Mouse (Mus musculus): ENCODE measurements around the gene Idh3b. TPM values are rescaled to one million over a fixed set of nuclear protein-coding genes. Genes with fewer than 3 reads are reported as not detected.

The Idh3b gene
- 186 and 227 TPM in 2 replicates for polyA plus RNA-seq (2012; rRNA removed)

DNA sequence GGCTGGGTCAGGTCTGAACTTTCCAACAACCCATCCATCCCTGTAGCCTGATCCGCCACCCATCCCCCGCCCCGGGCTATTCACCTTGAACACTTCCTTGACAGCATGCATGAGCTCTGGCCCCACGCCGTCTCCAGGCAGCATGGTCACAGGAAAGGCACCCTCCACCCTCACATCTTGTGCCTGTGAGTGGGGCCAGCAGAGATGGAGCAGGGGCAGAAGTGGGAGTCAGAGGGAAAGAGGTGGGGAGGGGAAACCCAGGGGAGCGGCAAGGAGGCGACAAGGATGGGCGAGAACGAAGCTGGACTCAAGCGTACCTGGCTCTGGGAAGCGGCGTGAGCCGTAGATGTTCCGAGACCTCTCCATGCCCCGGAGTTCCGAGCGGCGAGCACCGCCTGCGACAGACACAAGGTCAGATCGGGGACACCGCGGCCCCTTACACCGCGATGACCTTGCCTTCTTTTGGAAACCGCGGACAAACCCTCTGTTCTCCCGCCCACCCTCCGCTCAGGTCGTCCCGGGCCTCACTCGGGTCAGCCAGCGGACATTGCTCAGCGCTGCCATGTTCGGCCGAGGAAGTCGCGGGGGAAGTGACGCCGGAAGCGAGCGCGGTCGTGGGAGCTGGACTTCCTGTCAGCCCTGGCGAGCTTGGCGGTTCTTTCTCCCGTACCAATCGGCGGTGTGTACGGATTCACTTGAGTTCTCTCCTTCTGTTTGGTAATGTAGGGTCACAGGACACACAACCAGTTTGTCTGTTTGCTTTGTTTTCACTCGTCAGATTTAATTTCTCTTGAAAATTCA lies at the start of gene Idh3b:
Idh3b (minus strand) TSS at position 694 of the 801 bp plus-strand sequence.
- no peak for DNase-seq (ENCODE audit: low read depth)

DNA sequence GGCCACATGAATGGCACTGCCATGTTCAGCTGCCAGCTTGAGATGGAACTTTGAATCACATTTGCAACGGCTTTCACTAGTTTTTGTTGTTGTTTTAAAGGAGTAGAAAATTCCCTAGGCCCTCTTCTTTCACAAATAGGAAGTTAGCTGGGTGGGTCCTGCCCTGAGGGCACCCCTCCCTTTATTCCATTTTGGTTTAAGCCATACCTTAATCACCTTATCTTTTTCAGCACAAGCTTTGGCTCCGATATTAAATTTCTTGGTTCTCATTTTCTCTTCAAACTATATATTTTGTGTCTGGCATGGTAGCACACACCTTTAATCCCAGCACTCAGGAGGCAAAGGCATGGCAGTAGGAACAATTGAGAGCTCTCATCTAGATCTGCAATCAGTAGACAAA lies 45.2 kb upstream of the Idh3b start:
- DNase-seq (ENCODE audit: low read depth) = no peak

DNA sequence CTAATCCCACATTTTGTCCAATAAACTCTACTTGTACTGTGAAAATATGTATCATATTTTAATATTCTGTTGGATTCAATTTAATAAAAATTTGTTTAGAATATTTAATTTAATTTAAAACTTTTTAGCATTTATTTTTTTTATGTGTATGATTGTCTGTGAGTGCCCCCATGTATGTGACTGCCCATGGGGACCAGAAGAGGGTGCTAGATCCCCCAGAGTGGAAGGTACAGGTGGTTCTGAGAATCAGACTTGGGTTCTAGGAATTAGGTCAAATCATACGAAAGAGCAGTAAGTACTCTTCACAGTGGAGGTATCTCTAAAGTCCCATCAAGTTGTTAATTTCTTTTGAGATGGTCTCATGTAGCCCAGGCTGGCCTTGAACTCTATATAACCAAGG lies 42.7 kb upstream of the Idh3b start:
- no peak for DNase-seq (ENCODE audit: low read depth)

DNA sequence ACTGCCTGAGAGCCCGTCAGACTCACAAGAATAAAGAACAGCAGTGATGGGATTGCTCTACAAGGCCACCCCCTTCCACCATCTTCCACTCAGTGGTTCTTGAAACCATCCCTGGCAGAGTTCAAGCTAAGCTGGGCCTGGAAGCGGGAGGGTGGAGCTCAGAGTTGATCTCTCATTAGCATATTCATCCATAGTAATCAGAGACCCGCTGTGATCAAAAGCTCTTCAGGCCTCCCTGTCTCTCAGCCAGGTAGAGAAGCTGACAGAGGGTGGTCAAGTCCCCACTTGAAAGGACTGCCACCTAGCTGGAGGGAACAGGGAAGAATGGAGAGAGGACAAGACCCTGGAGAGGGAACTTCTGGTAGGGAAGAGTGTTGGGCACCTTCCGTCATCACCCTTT lies 18.7 kb upstream of the Idh3b start:
- DNase-seq (ENCODE audit: low read depth) = no peak

DNA sequence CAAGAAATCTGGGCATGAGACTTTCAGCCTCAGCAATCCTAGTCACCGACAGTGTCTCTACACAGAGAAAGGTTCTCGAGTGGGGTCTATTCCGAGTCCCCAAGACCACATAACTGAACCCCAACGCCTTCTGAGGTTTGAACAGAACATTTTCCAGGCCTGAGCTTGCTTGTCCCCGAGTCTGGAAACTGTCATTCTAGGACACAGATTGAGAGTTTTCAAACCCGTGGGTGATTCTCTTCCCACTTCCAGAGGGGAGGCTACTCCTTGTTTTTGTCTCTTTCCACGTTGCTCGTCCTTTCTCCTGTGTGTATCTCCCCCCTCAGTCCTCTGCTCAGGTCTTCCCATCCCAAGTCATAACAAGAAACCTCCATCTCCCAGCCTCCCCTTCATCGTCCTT lies 13.2 kb upstream of the Idh3b start:
- no peak for DNase-seq (ENCODE audit: low read depth)

DNA sequence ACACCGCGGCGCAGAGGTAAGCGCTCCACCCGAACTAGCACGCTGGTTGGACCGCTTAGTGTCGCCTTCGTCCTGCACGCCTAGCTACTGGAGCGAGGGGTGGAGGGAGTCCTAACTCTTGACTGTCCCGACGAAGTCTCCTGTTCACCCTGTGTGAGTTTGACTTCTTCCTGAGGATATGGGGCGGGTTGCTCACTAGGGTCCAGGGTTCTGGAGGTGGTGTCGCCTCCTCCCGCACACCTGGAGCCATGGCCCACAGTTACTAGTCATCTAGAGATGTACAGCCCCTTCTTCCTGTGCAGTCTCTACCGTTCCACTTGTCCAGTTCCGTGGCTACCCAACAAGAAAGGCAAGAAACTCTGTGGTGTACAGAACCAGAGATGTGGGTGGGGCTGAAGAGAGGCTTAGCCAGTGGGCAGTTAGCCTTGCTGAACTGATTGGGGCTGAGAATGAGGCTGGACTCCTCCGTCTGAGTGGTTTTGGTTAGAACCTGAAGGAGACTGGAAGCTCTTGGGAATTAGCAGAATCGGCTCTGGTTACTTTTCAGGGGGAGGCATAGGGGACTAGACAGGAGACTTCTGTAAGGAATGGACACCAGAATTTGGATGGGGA lies 11.9 kb upstream of the Idh3b start:
- no peak for DNase-seq (ENCODE audit: low read depth)

DNA sequence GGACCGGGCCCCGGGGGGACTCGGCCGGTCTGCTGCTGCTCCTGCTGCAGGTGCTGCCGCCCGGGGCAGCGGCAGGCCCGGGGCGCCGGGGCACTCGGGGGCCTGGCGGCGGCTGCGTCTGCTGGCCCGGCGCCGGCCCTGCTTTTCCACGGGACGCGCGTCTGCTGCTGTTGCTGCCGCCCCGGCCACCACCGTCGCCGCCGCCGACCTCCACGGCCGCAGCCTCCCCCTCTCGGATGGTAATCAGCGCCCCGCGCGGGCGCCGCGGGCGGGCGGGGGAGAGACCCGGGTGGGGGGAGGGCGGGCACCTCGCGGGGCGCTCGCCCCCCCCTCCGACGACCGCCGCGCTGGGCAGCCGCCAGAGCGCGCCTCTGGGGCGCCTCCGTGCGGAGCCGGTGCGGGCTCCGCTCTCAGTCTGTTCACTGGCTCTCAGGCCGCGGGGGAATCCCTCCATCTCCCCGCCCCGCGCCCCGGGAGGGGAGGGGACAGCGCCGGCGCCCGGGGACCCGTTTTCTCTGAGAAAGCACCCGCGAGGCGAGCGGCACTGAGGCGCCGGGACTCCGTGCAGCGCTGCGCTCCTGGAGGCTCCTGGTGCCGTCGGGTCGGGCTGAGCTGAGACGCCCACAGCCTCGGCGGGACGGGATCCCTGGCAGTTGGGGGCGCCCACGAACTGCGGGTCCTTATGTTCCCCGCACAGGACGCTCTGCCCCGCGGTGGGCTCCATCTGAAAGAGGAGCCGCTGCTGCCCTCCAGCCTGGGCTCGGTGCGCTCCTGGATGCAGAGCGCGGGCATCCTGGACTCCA lies 11.2 kb upstream of the Idh3b start:
- DNase-seq (ENCODE audit: low read depth) = no peak

DNA sequence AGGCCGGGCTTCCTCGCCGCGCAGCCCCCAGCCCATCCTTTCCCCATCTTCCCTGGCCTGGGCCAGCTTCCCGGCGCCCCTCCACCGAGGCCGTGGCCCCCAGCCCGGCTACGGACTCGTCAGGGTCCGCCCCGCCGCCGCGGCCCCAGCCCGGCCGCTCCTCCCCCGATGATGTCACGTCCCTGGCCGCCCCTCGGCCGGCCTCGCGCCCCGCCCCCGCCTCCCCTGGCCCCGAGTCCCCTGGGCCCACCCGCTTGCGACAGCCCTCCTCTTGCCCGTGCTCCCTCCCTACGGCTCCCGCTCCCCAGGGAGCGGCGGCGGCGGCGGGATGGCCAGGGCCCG lies 10.6 kb upstream of the Idh3b start, which contains the start of gene Ebf4:
Ebf4 (plus strand) TSS at position 234 of the 342 bp plus-strand sequence.
- no peak for DNase-seq (ENCODE audit: low read depth)

DNA sequence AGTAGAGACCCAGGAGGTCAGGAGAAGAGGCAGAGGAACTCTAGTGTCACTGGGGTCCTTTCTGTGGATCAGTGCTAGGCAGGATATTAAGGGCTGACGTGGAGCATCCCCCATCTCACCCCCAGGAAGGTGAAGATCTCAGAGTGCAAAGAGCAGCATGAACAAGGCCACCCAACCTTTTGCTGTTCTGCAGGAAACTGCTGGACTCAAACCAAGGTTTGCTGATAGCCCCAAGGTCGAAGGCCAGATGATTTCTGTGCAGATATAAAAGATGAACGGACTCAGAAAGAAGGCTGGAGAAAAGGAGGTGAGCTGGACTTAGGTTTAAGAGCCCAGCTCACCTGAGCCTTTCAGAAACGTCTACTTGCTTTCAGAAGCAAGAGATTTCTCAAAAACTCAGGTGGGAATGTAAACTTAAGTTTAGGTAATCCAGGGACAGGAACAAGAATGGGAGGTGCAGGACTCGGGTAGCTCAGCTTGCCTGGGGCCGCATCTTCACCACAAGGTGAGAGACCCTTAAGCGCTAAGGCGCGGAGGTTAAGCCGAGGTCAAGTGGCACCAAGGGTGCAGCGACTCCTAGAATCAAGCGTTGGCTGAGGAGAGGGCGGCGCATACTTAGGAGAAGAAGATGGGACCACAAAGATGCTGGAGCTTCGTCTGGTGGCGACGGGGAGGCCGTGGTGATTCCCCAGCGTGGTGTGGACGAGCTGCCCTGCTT lies 10.0 kb upstream of the Idh3b start:
- DNase-seq (ENCODE audit: low read depth) = no peak

DNA sequence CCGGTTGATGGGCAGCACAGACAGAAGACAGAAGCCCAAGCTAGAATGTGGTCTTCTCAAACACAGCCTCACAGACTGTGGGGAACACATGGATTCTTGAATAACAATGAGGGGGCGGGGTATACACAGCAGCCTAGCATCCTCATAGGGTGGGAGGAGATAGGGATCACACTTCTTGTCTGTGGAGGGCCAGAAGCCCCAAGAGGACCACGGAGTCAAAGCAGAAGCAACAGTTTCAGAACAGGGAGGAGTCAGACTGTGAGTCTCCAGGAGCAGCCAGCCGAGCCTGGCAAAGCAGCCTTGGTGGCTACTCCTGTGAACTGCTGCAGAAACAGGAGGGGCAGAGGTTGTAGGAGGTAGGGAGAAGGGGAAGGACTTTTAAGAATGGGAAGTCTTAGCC lies 9.1 kb upstream of the Idh3b start:
- DNase-seq (ENCODE audit: low read depth) = no peak

DNA sequence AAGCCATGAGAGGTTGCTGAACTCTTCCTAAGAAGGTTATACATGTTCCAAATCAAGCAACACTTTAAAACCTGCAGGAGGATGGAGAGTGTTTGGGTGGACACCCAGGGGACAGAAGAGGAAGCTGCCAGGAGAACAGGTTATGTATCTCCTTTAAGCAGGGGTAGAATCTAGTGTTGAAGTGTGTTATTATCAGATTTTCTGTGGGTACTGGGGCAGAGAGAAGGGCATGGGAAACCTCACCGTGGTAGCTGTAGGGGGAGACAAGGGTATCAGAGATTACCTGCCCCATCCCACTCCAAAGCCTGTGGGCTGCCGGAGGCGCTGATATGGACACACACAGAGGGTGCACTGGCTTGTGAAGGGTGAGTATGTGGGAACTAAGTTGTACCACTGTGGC lies 8.7 kb upstream of the Idh3b start:
- no peak for DNase-seq (ENCODE audit: low read depth)

DNA sequence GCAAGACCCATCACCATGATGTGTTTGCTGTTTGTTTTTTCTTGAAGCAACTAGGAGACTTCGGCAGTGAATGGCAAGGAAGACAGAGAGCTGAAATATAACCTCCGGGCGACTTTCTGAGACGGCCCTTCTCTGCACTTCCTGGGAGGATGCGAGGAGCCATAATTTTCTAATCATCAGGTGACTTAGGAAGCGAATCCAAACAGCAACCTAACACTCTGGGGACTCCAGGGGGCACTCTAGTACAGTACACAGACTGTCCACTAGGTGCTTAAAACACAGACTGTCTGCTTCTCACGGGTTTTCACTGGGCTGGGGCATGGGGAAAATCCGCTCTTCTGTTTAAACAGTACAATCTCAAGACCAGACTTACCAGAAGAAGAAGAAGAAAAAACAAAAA lies 7.1 kb upstream of the Idh3b start:
- no peak for DNase-seq (ENCODE audit: low read depth)

DNA sequence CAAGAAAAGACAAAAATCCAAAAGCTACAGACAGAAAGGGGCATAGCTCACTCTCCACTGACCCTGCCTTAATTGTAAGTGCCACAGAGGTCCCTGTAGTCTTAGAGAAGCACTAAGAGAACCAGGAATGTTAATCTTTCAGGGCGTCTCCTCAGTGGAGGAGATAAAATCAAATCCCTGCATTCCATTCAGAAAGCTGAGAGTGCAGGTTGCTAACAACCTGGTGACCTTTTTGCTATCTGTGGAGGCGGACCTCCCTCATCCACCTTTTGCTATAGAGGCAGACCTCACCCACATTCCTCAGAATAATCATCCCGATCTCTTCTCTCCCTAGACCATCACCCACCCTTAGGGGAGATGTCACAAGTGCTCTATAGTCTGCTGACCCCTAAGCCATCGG lies 4.7 kb upstream of the Idh3b start:
- no peak for DNase-seq (ENCODE audit: low read depth)

DNA sequence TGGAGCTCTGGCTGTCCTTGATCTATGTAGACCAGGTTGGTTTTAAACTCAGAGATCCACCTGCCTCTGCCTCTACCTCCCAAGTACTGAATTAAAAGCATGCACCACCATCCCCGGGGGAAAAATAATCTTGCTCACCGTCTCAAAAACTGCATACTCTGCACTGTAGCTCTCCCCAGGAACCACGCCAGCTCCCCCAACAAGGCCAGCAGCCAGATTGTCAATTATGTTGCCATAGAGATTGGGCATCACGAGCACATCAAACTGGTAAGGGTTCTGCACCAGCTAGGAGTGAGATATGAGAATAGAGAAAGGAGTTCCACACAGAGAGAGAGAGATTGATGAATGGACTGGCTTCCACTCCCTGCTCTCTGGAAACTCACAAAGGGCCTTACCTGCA lies 3.5 kb downstream of the Idh3b start:
- DNase-seq (ENCODE audit: low read depth) = no peak

DNA sequence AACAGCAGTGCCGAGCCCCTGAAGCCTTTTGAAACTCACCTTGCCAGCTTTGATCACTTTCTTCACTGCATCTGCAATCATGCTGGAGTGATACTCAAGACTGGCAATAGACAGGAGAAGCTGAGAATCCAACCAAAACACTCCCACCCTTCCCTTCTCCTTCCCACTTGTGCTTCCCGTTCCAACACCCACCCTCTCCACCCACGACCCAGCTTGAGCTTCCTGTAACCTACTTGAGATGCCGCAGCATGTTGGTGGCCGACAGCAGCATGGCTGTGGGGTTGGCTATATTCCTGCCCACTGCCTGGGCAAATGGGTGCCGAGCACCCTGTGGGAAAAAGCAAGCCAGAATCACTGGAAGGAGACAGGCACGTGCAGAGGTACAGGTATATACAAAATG lies 4.1 kb downstream of the Idh3b start:
- no peak for DNase-seq (ENCODE audit: low read depth)

DNA sequence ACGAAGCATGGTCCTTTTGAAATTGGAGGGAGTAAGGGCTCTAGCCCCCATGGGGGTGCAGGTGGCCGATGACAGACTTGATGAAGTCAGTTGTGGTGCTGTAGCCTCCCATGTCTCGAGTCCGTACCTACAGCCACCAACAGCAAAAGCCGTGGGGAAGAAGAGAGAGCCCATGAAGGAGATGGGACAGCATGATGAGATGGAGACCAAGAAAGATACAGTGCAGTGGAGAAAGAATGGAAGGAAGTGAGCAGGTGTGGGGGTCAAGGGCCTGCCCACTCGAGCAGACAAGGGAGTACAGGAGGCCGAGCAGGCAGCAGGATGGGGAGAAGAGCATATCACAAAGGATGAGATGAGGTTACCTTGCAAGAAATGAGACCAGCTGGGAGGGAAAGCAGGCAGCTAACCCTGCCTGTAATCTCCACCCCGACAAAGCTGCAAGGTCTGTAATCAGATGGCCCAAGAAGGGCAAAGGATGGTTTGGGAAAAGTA lies 4.7 kb downstream of the Idh3b start:
- DNase-seq (ENCODE audit: low read depth) = no peak

DNA sequence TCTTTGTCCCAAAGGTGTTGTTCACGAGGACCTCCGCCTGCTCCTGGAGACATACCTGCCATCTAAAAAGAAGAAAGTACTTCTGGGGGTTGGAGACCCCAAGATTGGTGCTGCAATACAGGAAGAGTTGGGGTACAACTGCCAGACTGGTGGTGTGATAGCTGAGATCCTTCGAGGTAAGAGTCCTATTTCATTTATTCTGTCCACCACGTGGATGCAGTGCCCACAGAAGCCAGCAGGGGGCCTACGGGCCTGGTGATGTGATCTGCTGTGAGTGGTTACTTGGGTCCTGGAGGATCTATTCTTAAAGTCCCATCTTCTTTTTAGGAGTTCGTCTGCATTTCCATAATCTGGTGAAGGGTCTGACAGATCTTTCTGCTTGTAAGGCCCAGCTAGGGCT lies 8.7 kb downstream of the Idh3b start:
- no peak for DNase-seq (ENCODE audit: low read depth)

DNA sequence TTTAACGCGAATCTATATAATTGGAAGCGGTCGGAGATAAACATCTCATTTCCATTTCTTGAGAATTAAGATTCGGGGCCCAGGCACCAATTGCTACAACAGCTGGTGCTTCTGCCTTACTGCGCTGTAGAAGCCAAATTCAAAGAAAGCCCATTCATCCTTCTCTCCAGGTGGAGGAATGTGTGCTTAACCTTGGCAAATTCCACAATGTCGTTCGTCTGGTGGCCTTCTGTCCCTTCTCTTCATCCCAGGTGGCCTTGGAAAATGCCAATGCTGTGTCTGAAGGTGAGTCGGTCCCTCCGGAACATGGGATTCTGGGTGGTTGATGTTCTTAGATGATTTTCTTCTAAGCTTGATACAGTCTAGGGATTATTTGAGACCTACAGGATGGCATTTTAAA lies 9.5 kb downstream of the Idh3b start:
- no peak for DNase-seq (ENCODE audit: low read depth)

DNA sequence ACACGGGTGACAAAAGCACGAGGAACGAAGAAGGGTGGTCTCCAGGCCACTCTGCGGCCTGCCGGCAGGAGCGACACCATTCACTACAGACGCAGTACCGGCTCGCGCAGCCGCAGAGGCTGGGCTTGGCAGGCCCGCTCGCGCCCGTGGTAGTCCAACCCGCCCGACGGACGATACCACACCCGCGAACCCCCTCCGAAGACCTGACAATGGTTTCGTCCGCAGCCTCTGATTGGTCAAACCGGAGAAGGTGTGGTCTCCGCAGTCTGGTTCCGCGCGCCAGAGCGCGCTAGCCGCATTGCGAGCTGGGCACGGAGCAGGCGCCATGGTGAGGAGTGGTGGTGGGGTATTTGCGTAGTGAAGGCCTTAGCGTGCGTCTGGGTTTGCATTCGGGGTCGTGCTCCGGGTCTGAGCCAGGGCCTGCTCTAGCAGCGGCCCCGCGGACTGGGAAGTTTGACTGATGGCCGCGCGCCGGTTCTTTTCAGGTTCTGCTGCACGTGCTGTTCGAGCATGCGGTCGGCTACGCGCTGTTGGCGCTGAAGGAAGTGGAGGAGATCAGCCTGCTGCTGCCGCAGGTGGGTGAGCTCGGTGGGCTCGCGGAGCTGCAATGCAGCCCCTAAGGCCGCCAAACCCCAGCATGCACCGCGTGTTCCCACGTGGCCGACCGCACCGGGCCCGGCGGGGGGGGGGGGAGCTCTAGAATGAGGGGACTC lies 10.0 kb downstream of the Idh3b start, which contains the start of gene Nop56:
Nop56 (plus strand) TSS at position 282 of the 713 bp plus-strand sequence.
- peak; percentile 70 for DNase-seq (ENCODE audit: low read depth)

DNA sequence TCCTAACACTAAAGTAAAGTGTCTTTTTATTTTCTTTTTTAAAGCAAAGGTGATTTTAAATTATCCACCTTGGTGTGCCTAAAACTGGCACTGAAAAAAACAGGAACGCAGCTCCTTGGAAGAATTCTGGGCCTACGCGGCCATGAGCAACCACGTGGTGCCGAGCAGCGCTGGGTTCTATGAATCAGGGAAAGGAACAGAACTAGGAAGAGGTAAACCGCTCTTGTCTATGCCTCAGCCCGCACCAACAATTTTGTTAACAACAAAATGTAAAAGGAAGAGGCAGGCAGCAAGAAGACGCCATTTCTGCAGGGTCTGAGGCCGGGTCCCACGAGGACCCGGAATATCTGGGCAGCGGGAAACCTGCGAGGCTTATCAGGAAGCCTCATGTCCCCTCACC lies 10.6 kb downstream of the Idh3b start:
- DNase-seq (ENCODE audit: low read depth) = no peak

DNA sequence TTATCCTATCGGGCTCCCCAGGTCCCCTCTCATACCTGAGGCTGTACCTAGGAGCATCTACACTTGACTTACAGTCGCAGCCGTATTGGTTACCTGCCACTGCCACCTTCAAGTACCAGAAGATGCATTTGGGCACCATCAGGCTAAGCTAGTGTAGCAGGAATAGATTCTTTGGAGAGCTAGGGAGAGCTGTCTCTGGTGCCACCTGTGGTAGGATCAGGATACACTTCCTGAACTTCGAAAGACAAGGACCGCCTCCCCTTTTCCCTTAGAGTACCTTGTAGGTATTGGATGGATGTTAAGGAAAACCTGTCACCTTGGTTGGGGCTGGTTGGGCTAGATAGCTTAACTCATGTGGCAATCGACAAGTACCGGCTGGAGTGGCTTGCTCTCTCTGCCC lies 16.3 kb downstream of the Idh3b start:
- DNase-seq (ENCODE audit: low read depth) = no peak
